Mouse (Mus musculus): ENCODE measurements at regions not wholly inside any gene's neighbourhood (a gene's known extent, or its start where the extent isn't known, plus 50 kb on each side); places are given as distances from the start of the nearest gene placed in this dataset.

- TF ChIP-seq EP300 (IDR thresholded peaks at IDR 0.05; ENCODE audit: low read length) (no peak), CTCF (conservative IDR thresholded peaks at IDR 0.05 in 1 of 2, IDR thresholded peaks at IDR 0.05 in 1 of 2; ENCODE audit: low read depth in 2 of 2, low read length in 2 of 2) (no peak), HCFC1 (IDR thresholded peaks at IDR 0.05; ENCODE audit: low read depth, low read length) (no peak), POLR2A (IDR thresholded peaks at IDR 0.05; ENCODE audit: low read depth, low read length) (no peak), MAFK (IDR thresholded peaks at IDR 0.05; ENCODE audit: insufficient replicate concordance, low read length) (no peak), RAD21 (IDR thresholded peaks at IDR 0.05; ENCODE audit: low read depth, low read length) (no peak), ELF1 (IDR thresholded peaks at IDR 0.05; ENCODE audit: low read depth, low read length) (no peak), NRF1 (IDR thresholded peaks at IDR 0.05; ENCODE audit: low read depth, low read length) (no peak)
Observed at GRCm38 (mm10) chr2:75607958-75608357, 51.1 kb upstream of the Hnrnpa3 start.
